Mouse (Mus musculus) spleen, postnatal 14 days (tissue): ENCODE results near the gene Lamb3.
"Not testable (repeated sequence)": the region's sequence is repeated elsewhere in the genome, so short reads cannot be mapped to it uniquely, and the experiment has no call there.

Experiments used
- DNase-seq, 2 experiments: peaks; one replicate each; pipeline ENCODE4 v3.0.0; 2021 to 2022; ENCODE audit warnings: low spot score in 2 of 2

Gene Lamb3

GRCm38 (mm10) chr1:193243571-193244193 is 36.2 kb downstream of the Lamb3 start:
- DNase-seq: no peak

GRCm38 (mm10) chr1:193244235-193244634 is 36.7 kb downstream of the Lamb3 start:
- no peak for DNase-seq

- no peak for DNase-seq
These were observed 42.5 kb downstream of the Lamb3 start for GRCm38 (mm10) chr1:193250026-193250425.

- no peak for DNase-seq
These were observed 43.9 kb downstream of the Lamb3 start for GRCm38 (mm10) chr1:193251386-193251785.

- DNase-seq: no peak
These were observed 45.1 kb downstream of the Lamb3 start for GRCm38 (mm10) chr1:193252616-193253015.

- not testable (repeated sequence) for DNase-seq
These were observed 46.4 kb downstream of the Lamb3 start for GRCm38 (mm10) chr1:193253895-193254294.

GRCm38 (mm10) chr1:193255032-193255431 is 47.5 kb downstream of the Lamb3 start:
- no peak for DNase-seq

- peak in 1 of 2 experiments; percentile 50 for DNase-seq
These were observed 48.2 kb downstream of the Lamb3 start for GRCm38 (mm10) chr1:193255488-193256288.

GRCm38 (mm10) chr1:193256289-193256577 is 48.7 kb downstream of the Lamb3 start:
- no peak for DNase-seq

GRCm38 (mm10) chr1:193256621-193257098 is 49.2 kb downstream of the Lamb3 start:
- no peak for DNase-seq

GRCm38 (mm10) chr1:193259559-193259958 is 52.1 kb downstream of the Lamb3 start:
- no peak for DNase-seq

- DNase-seq: no peak
These were observed 54.5 kb downstream of the Lamb3 start for GRCm38 (mm10) chr1:193261897-193262548.

- DNase-seq: no peak
These were observed 55.8 kb downstream of the Lamb3 start for GRCm38 (mm10) chr1:193263026-193263907.

- DNase-seq: no peak
These were observed 56.6 kb downstream of the Lamb3 start, which contains the start of gene Hsd11b1 for GRCm38 (mm10) chr1:193263955-193264598. Gene Hsd11b1 (minus strand): TSS chr1:193264075.

GRCm38 (mm10) chr1:193265734-193266133 is 58.2 kb downstream of the Lamb3 start:
- no peak for DNase-seq

- no peak for DNase-seq
These were observed 63.7 kb downstream of the Lamb3 start for GRCm38 (mm10) chr1:193270965-193271763.

- no peak for DNase-seq
These were observed 64.8 kb downstream of the Lamb3 start for GRCm38 (mm10) chr1:193272137-193272915.

GRCm38 (mm10) chr1:193272916-193273601 is 65.6 kb downstream of the Lamb3 start, which contains the start of gene G0s2:
Gene G0s2 (minus strand): TSS chr1:193273217.
- no peak for DNase-seq
